Mouse (Mus musculus): Measurements from ENCODE around the gene Irf2bp2. TPM values are rescaled to one million over a fixed set of nuclear protein-coding genes. Genes with fewer than 3 reads are reported as not detected.

Gene Irf2bp2
- polyA plus RNA-seq, 1 experiment from 2014 or later = 9.9 TPM

- Histone ChIP-seq H3K4me2 (ENCODE audit: low read depth, low read length) (no peak overlapping the region), H3K9ac (ENCODE audit: low read length) (no peak overlapping the region), H3K36me3 (ENCODE audit: control insufficient read depth, insufficient read depth, low read length) (no peaks in the 10 kb centered on the region), H3K27me3 (ENCODE audit: control insufficient read depth, insufficient read depth, low read length) (no peaks in the 10 kb centered on the region), H3K9me3 (replicated peaks; ENCODE audit: control insufficient read depth, low read length) (no peaks in the 10 kb centered on the region), H3K4me3 (replicated peaks; ENCODE audit: low read length) (no peak overlapping the region), H3K27ac (ENCODE audit: low read length) (peak overlapping the region; percentile 44; the same call in 1 of the 2 replicates), H3K4me1 (ENCODE audit: control insufficient read depth, insufficient read depth, low read length) (peaks cover 50% of the 10 kb centered on the region)
- ATAC-seq (ENCODE audit: insufficient read depth, low FRiP score) = no peak
- WGBS = 36% methylated on average over 12 of the region's 12 CpGs
Observed at GRCm38 (mm10) chr8:126598218-126598617, 4.4 kb upstream of the Irf2bp2 start.

GRCm38 (mm10) chr8:126596721-126597120, 2.9 kb upstream of the Irf2bp2 start:
- Histone ChIP-seq H3K27ac (ENCODE audit: low read length) (peak overlapping the region; percentile 100), H3K9ac (ENCODE audit: low read length) (peak overlapping the region; percentile 59), H3K4me3 (replicated peaks; ENCODE audit: low read length) (no peak overlapping the region; the same call in 1 of the 2 replicates), H3K9me3 (replicated peaks; ENCODE audit: control insufficient read depth, low read length) (no peaks in the 10 kb centered on the region), H3K4me2 (ENCODE audit: low read depth, low read length) (peak overlapping the region; percentile 76), H3K27me3 (ENCODE audit: control insufficient read depth, insufficient read depth, low read length) (no peaks in the 10 kb centered on the region), H3K4me1 (ENCODE audit: control insufficient read depth, insufficient read depth, low read length) (peaks cover 41% of the 10 kb centered on the region), H3K36me3 (ENCODE audit: control insufficient read depth, insufficient read depth, low read length) (no peaks in the 10 kb centered on the region; the same call in 1 of the 2 replicates)
- 59% methylated on average over 5 of the region's 5 CpGs for WGBS
- ATAC-seq (ENCODE audit: insufficient read depth, low FRiP score) = no peak

GRCm38 (mm10) chr8:126596097-126596634, 2.4 kb upstream of the Irf2bp2 start:
- H3K27ac ChIP-seq (ENCODE audit: low read length) = peak overlapping the region; percentile 100
- peak overlapping the region; percentile 95 for H3K4me3 ChIP-seq (replicated peaks; ENCODE audit: low read length)
- no peaks in the 10 kb centered on the region for H3K27me3 ChIP-seq (ENCODE audit: control insufficient read depth, insufficient read depth, low read length)
- ATAC-seq (ENCODE audit: insufficient read depth, low FRiP score) = peak; percentile 70
- no peaks in the 10 kb centered on the region for H3K9me3 ChIP-seq (replicated peaks; ENCODE audit: control insufficient read depth, low read length)
- peak overlapping the region; percentile 98 for H3K9ac ChIP-seq (ENCODE audit: low read length)
- peak overlapping the region; percentile 76 for H3K4me2 ChIP-seq (ENCODE audit: low read depth, low read length)
- WGBS = under 1% methylated on average over 12 of the region's 12 CpGs
- no peaks in the 10 kb centered on the region; the same call in 1 of the 2 replicates for H3K36me3 ChIP-seq (ENCODE audit: control insufficient read depth, insufficient read depth, low read length)
- H3K4me1 ChIP-seq (ENCODE audit: control insufficient read depth, insufficient read depth, low read length) = peaks cover 39% of the 10 kb centered on the region

GRCm38 (mm10) chr8:126595204-126596061, 1.6 kb upstream of the Irf2bp2 start:
- WGBS = 6% methylated on average over 16 of the region's 16 CpGs
- ATAC-seq (ENCODE audit: insufficient read depth, low FRiP score) = no peak
- Histone ChIP-seq H3K27me3 (ENCODE audit: control insufficient read depth, insufficient read depth, low read length) (no peaks in the 10 kb centered on the region), H3K4me3 (replicated peaks; ENCODE audit: low read length) (peak overlapping the region; percentile 95), H3K36me3 (ENCODE audit: control insufficient read depth, insufficient read depth, low read length) (no peaks in the 10 kb centered on the region; the same call in 1 of the 2 replicates), H3K9ac (ENCODE audit: low read length) (peak overlapping the region; percentile 98), H3K4me1 (ENCODE audit: control insufficient read depth, insufficient read depth, low read length) (peaks cover 36% of the 10 kb centered on the region), H3K4me2 (ENCODE audit: low read depth, low read length) (peak overlapping the region; percentile 76), H3K27ac (ENCODE audit: low read length) (peak overlapping the region; percentile 100), H3K9me3 (replicated peaks; ENCODE audit: control insufficient read depth, low read length) (no peaks in the 10 kb centered on the region)

GRCm38 (mm10) chr8:126594481-126595000, 755 bp upstream of the Irf2bp2 start:
- Histone ChIP-seq H3K27me3 (ENCODE audit: control insufficient read depth, insufficient read depth, low read length) (no peaks in the 10 kb centered on the region), H3K9ac (ENCODE audit: low read length) (peak overlapping the region; percentile 98), H3K4me3 (replicated peaks; ENCODE audit: low read length) (peak overlapping the region; percentile 95), H3K27ac (ENCODE audit: low read length) (peak overlapping the region; percentile 100), H3K36me3 (ENCODE audit: control insufficient read depth, insufficient read depth, low read length) (no peaks in the 10 kb centered on the region; the same call in 1 of the 2 replicates), H3K4me2 (ENCODE audit: low read depth, low read length) (peak overlapping the region; percentile 76), H3K4me1 (ENCODE audit: control insufficient read depth, insufficient read depth, low read length) (peaks cover 36% of the 10 kb centered on the region), H3K9me3 (replicated peaks; ENCODE audit: control insufficient read depth, low read length) (no peaks in the 10 kb centered on the region)
- under 1% methylated on average over 48 of the region's 48 CpGs for WGBS
- ATAC-seq (ENCODE audit: insufficient read depth, low FRiP score) = peak; percentile 90

GRCm38 (mm10) chr8:126592771-126593571, 815 bp downstream of the Irf2bp2 start:
- peak overlapping the region; percentile 95 for H3K4me3 ChIP-seq (replicated peaks; ENCODE audit: low read length)
- no peaks in the 10 kb centered on the region for H3K9me3 ChIP-seq (replicated peaks; ENCODE audit: control insufficient read depth, low read length)
- H3K4me2 ChIP-seq (ENCODE audit: low read depth, low read length) = peak overlapping the region; percentile 90
- under 1% methylated on average over 109 of the region's 113 CpGs for WGBS
- no peaks in the 10 kb centered on the region for H3K27me3 ChIP-seq (ENCODE audit: control insufficient read depth, insufficient read depth, low read length)
- H3K4me1 ChIP-seq (ENCODE audit: control insufficient read depth, insufficient read depth, low read length) = peaks cover 34% of the 10 kb centered on the region
- H3K36me3 ChIP-seq (ENCODE audit: control insufficient read depth, insufficient read depth, low read length) = no peaks in the 10 kb centered on the region; the same call in 1 of the 2 replicates
- ATAC-seq (ENCODE audit: insufficient read depth, low FRiP score) = no peak
- H3K27ac ChIP-seq (ENCODE audit: low read length) = peak overlapping the region; percentile 100
- H3K9ac ChIP-seq (ENCODE audit: low read length) = peak overlapping the region; percentile 98

GRCm38 (mm10) chr8:126592381-126592770, 1.4 kb downstream of the Irf2bp2 start:
- Histone ChIP-seq H3K4me2 (ENCODE audit: low read depth, low read length) (peak overlapping the region; percentile 90), H3K4me1 (ENCODE audit: control insufficient read depth, insufficient read depth, low read length) (peaks cover 34% of the 10 kb centered on the region), H3K9me3 (replicated peaks; ENCODE audit: control insufficient read depth, low read length) (no peaks in the 10 kb centered on the region), H3K27ac (ENCODE audit: low read length) (peak overlapping the region; percentile 100), H3K36me3 (ENCODE audit: control insufficient read depth, insufficient read depth, low read length) (no peaks in the 10 kb centered on the region; the same call in 1 of the 2 replicates), H3K9ac (ENCODE audit: low read length) (peak overlapping the region; percentile 98), H3K4me3 (replicated peaks; ENCODE audit: low read length) (peak overlapping the region; percentile 95), H3K27me3 (ENCODE audit: control insufficient read depth, insufficient read depth, low read length) (no peaks in the 10 kb centered on the region)
- WGBS = 1% methylated on average over 44 of the region's 45 CpGs
- no peak for ATAC-seq (ENCODE audit: insufficient read depth, low FRiP score)

- peak overlapping the region; percentile 98 for H3K9ac ChIP-seq (ENCODE audit: low read length)
- ATAC-seq (ENCODE audit: insufficient read depth, low FRiP score) = no peak
- H3K4me3 ChIP-seq (replicated peaks; ENCODE audit: low read length) = peak overlapping the region; percentile 95
- under 1% methylated on average over 9 of the region's 9 CpGs for WGBS
- H3K27me3 ChIP-seq (ENCODE audit: control insufficient read depth, insufficient read depth, low read length) = no peaks in the 10 kb centered on the region
- peak overlapping the region; percentile 100 for H3K27ac ChIP-seq (ENCODE audit: low read length)
- H3K36me3 ChIP-seq (ENCODE audit: control insufficient read depth, insufficient read depth, low read length) = no peaks in the 10 kb centered on the region; the same call in 1 of the 2 replicates
- H3K9me3 ChIP-seq (replicated peaks; ENCODE audit: control insufficient read depth, low read length) = no peaks in the 10 kb centered on the region
- H3K4me2 ChIP-seq (ENCODE audit: low read depth, low read length) = peak overlapping the region; percentile 90
- peaks cover 33% of the 10 kb centered on the region for H3K4me1 ChIP-seq (ENCODE audit: control insufficient read depth, insufficient read depth, low read length)
Observed at GRCm38 (mm10) chr8:126591821-126592268, 1.9 kb downstream of the Irf2bp2 start.

All from stomach, embryonic 16.5 days (tissue).